Mouse (Mus musculus): ENCODE measurements at regions not wholly inside any gene's neighbourhood (a gene's known extent, or its start where the extent isn't known, plus 50 kb on each side); places are given as distances from the start of the nearest gene placed in this dataset.

DNA sequence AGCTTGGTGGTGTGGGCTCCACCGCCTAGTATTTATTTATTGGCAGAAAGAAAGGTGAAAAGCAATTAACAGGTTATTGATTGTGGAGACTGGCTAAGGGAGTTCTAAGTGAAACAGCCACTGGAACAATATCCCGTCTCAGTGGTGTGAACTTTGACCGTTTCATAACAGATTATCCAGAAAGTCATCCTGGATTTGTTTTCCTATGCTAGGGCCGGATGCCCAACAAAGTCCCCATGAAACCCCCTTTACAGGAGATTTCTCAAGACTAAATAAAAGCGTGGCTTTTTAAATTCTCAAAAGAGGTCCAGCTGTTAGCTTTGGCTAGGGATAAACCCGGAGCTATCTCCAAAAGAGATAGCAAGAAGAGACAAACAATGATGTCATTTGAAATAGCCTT lies 91.4 kb downstream of the Snx18 start:
- H3K4me1 ChIP-seq (ENCODE audit: control insufficient read depth in 1 of 2, insufficient read depth in 2 of 2, low read length in 2 of 2) = no peaks in the 10 kb centered on the region
- H3K79me2 ChIP-seq (ENCODE audit: control insufficient read depth, insufficient read depth, low read length, poor library complexity) = no peaks in the 10 kb centered on the region
- TF ChIP-seq POLR2AphosphoS5 (IDR thresholded peaks at IDR 0.05; ENCODE audit: borderline replicate concordance, low read depth, low read length) (no peak), ETS1 (IDR thresholded peaks at IDR 0.05; ENCODE audit: low read depth, low read length) (no peak), RCOR1 (IDR thresholded peaks at IDR 0.05; ENCODE audit: low read depth, low read length) (no peak), ELF1 (IDR thresholded peaks at IDR 0.05; ENCODE audit: low read depth, low read length) (no peak), USF1 (IDR thresholded peaks at IDR 0.05; ENCODE audit: low read depth, low read length) (no peak), POLR2AphosphoS2 (IDR thresholded peaks at IDR 0.05; ENCODE audit: low read length) (no peak)
- no peak overlapping the region for H3K9ac ChIP-seq (ENCODE audit: control insufficient read depth, low read depth, low read length, poor library complexity, severe bottlenecking)
- H3K27ac ChIP-seq (ENCODE audit: control insufficient read depth, low read depth, low read length) = no peak overlapping the region
- no peaks in the 10 kb centered on the region for H3K27me3 ChIP-seq (ENCODE audit: control insufficient read depth in 1 of 2, insufficient read depth in 2 of 2, low read length in 2 of 2)
- no peaks in the 10 kb centered on the region for H3K9me3 ChIP-seq (replicated peaks; ENCODE audit: insufficient read depth, low read length)
- no peaks in the 10 kb centered on the region for H3K36me3 ChIP-seq (ENCODE audit: control insufficient read depth in 1 of 2, insufficient read depth in 2 of 2, low read length in 2 of 2)
- DNase-seq (ENCODE audit: low read depth, low spot score) = no peak
- H3K4me3 ChIP-seq (ENCODE audit: control insufficient read depth in 1 of 2, insufficient read depth in 1 of 2, low read depth in 2 of 2, low read length in 2 of 2) = no peak overlapping the region

DNA sequence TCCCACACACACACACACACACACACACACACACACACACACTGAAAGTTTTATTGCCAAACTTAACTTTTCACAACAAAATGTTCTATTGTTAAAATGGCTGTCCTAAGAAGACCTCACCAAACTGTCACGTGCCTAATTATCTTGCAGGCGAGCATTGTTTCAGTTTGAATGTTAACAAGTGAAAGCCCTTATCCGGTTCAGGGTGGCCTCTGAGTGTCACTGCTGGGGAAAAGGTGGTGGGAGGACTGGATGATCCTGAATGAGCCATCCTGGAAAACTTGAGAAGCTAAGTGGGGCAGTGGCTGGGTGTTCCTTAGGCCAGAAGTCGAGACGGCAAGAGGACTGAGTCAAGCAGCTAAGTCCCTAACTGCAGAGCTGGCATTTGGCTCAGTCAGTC lies 94.9 kb downstream of the Snx18 start:
- TF ChIP-seq CTCF (IDR thresholded peaks at IDR 0.05 in 2 of 3, conservative IDR thresholded peaks at IDR 0.05 in 1 of 3; ENCODE audit: control insufficient read depth in 1 of 3, insufficient read depth in 1 of 3, low read depth in 2 of 3, low read length in 3 of 3, poor library complexity in 1 of 3, severe bottlenecking in 1 of 3) (no peak), ZKSCAN1 (IDR thresholded peaks at IDR 0.05; ENCODE audit: low read depth, low read length) (no peak), POLR2AphosphoS5 (IDR thresholded peaks at IDR 0.05; ENCODE audit: borderline replicate concordance, low read depth, low read length) (no peak), ELF1 (IDR thresholded peaks at IDR 0.05; ENCODE audit: low read depth, low read length) (no peak), BHLHE40 (IDR thresholded peaks at IDR 0.05; ENCODE audit: borderline replicate concordance, low read depth, low read length) (no peak), GABPA (IDR thresholded peaks at IDR 0.05; ENCODE audit: low read depth, low read length) (no peak), MAZ (IDR thresholded peaks at IDR 0.05; ENCODE audit: low read depth, low read length) (no peak), TCF12 (IDR thresholded peaks at IDR 0.05; ENCODE audit: low read depth, low read length) (no peak), UBTF (IDR thresholded peaks at IDR 0.05; ENCODE audit: borderline replicate concordance, insufficient read depth, low read depth, low read length) (no peak), ETS1 (IDR thresholded peaks at IDR 0.05; ENCODE audit: low read depth, low read length) (no peak), ZC3H11A (IDR thresholded peaks at IDR 0.05; ENCODE audit: low read depth, low read length) (no peak), MYB (IDR thresholded peaks at IDR 0.05; ENCODE audit: low read depth, low read length) (no peak)
- Histone ChIP-seq H3K4me1 (ENCODE audit: control insufficient read depth in 1 of 2, insufficient read depth in 2 of 2, low read length in 2 of 2) (no peaks in the 10 kb centered on the region), H3K36me3 (ENCODE audit: control insufficient read depth in 1 of 2, insufficient read depth in 2 of 2, low read length in 2 of 2) (no peaks in the 10 kb centered on the region), H3K27ac (ENCODE audit: control insufficient read depth, low read depth, low read length) (no peak overlapping the region), H3K9ac (ENCODE audit: control insufficient read depth, low read depth, low read length, poor library complexity, severe bottlenecking) (no peak overlapping the region), H3K27me3 (ENCODE audit: control insufficient read depth in 1 of 2, insufficient read depth in 2 of 2, low read length in 2 of 2) (no peaks in the 10 kb centered on the region), H3K4me3 (ENCODE audit: control insufficient read depth in 1 of 2, insufficient read depth in 1 of 2, low read depth in 2 of 2, low read length in 2 of 2) (no peak overlapping the region), H3K79me2 (ENCODE audit: control insufficient read depth, insufficient read depth, low read length, poor library complexity) (no peaks in the 10 kb centered on the region), H3K9me3 (replicated peaks; ENCODE audit: insufficient read depth, low read length) (no peaks in the 10 kb centered on the region)
- DNase-seq (ENCODE audit: low read depth, low spot score) = no peak
